Mouse (Mus musculus) induced T-regulatory cell, adult 2 months (primary cell): ENCODE results near the gene Elk4.

Experiments
- DNase-seq: peaks from one replicate; pipeline ENCODE4 v3.0.0-alpha.2; 2012; ENCODE audit warnings: low read depth

Elk4 gene

GRCm38 (mm10) chr1:132007282-132007815, at the start of gene Elk4:
TSS of gene Elk4 (plus strand) at chr1:132007607.
- peak; percentile 95 for DNase-seq

- DNase-seq: no peak
Observed at GRCm38 (mm10) chr1:131961004-131961403, 46.4 kb upstream of the Elk4 start.

DNA sequence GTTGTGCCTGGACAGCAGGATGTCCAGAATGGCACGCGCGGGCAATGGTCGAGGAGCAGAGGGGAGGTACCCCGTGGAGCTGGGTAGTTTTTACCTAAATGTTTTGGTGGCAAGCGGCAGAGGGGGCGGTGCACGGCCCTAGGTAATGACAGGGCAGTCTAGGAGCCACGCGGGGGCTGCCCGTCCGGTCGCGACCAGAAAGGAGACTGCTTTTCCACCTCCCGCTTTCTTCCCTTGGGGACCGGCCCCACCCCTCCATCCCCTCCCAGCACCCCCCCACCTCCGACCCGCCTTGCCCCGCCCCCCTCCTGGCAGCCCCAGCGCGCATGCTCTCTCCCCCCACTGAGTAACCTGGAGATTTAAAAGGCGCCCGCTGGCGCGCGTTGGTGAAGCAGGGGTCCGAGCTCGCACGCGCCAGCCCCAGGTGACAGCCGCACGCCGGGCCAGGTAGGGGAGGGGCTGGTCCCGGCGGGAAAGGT, 44.8 kb upstream of the Elk4 start, which contains the start of gene Slc45a3:
Gene Slc45a3, plus strand, starts transcription at position 362 of the 479 bp plus-strand sequence.
- no peak for DNase-seq

DNA sequence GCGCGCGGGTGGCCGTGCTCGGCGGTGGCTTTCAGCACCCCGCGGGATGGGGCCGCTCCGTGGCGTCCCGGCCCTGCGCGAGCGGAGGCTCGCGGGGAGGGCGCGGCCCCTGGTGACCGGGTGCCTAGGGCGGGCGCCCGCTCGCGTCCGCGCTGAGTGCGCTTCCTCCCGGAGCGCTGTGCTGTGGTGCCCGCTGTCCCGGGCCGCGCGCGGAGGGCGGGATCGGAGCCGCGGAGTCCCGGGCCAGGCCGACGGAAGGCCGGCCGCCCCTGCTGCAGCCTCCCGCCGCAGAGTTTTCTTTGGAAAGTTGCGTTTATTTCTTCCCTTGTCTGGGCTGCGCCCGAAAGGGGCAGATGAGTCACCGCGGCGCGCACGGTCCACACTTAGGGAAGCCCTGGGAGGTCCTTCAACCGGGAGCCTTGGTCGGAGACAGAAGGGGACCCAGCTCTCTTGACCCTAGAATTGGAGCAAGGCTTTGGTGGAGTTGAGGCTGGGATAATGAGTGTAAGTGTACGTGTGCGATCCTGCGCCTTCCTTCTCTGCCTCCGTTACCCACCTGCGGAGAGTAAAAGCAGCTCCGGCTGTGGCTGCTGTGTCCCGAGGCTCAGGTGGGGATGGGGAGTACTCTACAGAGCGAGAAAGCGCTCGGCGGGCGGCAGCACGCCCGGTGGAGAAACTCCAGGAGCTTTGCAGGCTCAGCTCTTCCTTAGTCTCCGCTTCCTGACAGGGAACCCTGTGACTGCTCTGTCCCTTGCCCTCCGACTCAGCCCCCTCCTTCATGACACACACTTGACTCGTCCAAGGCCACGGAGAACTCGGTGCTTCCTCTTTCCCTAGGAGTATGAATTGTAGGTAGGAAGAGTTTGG, 44.1 kb upstream of the Elk4 start:
- peak; percentile 32 for DNase-seq

GRCm38 (mm10) chr1:131964100-131964499, 43.3 kb upstream of the Elk4 start:
- DNase-seq: no peak

GRCm38 (mm10) chr1:131964580-131964979, 42.8 kb upstream of the Elk4 start:
- DNase-seq: no peak

DNA sequence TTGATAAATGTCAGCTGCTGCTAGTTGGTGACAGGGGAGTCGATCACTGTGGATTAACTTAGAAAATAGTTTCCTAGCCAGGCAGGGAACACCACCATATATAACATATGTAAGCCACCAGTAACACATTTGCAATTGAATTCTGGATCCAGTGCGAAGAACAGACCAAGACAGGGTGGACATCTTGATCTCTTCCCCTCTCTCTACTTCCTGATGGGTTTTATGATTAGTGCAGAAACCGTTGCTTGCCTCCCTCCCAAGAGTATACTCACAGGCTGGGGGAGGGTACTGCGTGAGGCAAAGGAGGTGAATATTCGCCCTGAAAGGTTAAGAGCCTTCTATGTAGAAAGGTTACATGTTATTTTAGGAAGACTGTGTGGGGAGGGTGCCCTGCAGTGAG, 41.6 kb upstream of the Elk4 start:
- no peak for DNase-seq

DNA sequence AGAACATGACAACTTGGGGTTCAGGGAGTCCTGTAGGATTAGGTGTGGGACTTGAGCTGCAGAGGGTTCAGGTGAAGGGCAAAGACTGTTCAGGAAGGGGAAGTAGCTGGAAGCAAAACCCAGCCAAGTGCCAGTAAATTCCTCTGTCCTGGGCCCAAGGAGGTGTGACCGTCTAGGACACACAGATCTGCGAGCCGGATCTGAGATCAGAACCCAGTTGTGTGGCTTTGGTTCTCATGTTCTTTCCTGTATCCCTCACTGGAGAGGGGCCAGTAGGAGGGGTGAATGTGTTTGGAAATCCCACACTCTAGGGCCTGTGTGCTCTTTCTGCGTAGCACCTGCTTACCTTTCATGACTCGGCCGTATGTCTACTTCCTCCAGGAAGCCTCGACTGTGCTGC, 40.1 kb upstream of the Elk4 start:
- DNase-seq: no peak

GRCm38 (mm10) chr1:131968556-131968955, 38.9 kb upstream of the Elk4 start:
- DNase-seq: no peak

DNA sequence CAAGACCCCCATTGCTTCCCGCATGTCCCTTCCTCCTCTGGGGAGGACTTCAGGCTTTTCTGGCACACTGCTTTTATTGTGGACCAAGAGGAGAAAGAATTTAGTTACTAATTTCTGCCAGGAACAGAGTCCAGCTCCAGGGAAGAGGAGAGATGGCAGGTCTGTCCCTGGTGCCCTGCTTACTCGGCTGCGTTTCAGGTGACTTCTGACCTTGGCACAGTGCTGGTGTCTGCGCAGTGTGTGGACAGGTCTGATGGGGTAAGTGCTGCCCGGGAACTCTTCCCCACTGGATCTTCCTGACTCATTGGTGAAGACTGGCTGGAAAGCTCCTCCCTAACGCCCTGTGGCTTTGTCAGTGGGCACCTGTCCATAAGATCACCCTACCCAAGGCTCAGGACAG, 38.4 kb upstream of the Elk4 start:
- DNase-seq: no peak

DNA sequence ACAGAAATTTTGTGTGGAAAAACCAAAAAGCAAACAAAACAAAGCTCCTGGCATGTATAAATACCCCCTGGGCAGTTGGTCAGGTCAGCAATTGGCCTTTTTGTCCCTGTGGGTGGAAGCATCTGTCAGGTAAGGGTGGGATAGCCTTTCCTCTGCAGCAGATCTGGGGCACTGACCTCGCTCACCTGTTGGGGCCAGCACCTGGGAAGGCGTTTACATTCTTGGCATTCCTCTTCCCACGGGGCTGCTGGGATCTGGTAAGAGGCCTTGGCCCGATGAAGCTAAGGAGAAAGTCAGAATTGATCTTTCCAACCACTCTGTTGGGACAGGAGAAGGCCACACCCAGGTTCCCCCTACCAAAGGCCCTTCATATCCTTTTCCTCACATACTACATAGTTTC, 37.6 kb upstream of the Elk4 start:
- DNase-seq: no peak

DNA sequence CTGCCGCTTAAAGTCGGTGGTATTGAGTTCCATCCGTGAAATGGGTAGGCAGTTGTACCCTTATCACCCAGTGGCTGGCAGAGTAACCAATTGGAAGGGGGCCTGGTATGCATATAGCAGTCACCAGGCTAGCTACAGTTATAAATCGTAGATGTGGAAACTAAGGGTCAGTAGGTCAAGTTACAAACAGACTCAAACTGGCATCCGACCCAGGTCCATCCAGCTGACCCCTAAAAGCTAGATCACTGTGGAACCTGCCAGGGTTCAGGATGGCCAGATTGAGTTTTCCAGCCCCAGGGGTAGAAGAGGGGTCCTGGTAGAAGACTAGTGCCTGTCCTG, 37.1 kb upstream of the Elk4 start:
- no peak for DNase-seq

GRCm38 (mm10) chr1:131970661-131971520, 36.5 kb upstream of the Elk4 start:
- no peak for DNase-seq

GRCm38 (mm10) chr1:131971771-131972497, 35.5 kb upstream of the Elk4 start:
- no peak for DNase-seq

DNA sequence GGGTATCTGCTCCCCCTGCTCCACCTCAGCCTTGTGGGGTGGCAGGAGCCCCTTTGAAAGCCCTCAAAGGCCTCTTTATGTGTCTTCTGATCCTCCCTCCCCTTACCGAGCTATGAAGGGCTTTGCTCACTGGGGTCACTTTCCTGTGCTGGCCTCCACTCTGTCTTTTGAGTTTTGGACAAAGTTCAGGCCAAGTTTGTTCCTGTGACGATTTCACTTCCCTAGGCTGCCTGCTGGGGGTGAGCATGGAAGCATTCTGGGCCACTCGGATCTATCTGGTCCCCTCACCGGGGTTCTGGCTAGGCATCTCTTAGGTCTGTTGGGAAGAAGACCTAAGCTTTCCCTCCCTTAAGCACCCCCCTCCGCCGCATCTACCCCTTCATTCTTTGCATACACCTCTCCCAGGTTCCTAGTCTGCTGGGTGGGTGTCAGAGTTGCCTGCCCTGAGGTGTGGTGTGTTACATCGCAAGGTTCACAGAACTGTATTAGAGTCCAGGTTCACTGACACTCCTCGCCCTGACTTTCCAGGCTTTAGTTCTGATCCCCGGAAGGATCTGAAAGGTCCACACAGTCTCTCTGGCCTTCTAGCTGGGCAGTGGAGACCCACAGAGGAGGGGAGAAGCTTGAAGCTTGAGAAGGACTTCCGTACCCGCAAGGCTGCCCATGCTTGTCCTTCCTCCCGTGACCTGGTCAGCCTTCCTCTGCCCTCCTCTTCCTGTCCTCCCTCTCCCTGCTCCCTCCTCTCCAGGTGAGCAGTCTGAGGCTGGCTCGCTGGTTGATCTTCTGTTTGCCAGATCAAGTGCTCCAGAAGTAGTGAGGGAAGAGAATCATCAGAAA, 34.7 kb upstream of the Elk4 start:
- DNase-seq: no peak

- no peak for DNase-seq
Observed at GRCm38 (mm10) chr1:131973991-131974390, 33.4 kb upstream of the Elk4 start.

DNA sequence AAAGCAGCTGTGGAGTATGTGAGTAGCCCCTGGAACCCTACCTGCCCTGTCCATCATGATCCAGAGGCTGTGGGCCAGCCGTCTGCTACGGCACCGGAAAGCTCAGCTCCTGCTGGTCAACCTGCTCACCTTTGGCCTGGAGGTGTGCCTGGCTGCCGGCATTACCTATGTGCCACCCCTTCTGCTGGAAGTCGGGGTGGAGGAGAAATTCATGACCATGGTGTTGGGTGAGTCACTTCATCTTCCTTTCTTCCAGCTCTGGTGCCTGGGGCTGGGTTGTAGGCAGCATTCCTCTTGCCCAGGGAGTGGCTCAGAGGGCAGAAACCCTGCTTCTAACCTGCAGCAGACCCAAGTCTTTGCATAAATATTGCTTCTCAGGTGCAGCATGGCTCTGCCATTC, 30.5 kb upstream of the Elk4 start:
- no peak for DNase-seq

- DNase-seq: no peak
Observed at GRCm38 (mm10) chr1:131980471-131980870, 26.9 kb upstream of the Elk4 start.

- peak; percentile 81 for DNase-seq
Observed at GRCm38 (mm10) chr1:131981378-131982013, 25.9 kb upstream of the Elk4 start.

- peak; percentile 88 for DNase-seq
Observed at GRCm38 (mm10) chr1:131982907-131983306, 24.5 kb upstream of the Elk4 start.

DNA sequence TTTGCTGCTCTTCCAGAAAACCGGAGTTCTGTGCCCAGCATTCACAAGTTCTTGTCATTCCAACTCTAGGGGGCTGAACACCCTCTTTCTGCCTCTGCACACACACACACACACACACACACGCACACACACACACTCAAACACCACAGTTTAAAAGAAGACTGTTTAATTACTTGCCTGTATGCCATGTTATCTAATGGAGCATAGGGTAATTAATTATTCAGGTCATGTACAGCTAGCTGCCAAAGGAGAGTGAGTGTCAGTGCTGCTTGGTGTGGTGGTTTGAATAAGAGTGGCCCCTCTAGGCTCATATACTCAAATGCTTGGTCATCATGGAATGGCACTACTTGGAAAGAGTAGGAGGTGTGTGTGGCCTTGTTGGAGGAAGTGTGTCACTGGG, 23.6 kb upstream of the Elk4 start:
- DNase-seq: no peak
